Mouse (Mus musculus) ES-Bruce4 (cell line): ENCODE results near the gene Farsb.

Experiments used
- CTCF ChIP-seq: IDR thresholded peaks from one replicate; pipeline ENCODE4 v1.8.1; 2011; ENCODE audit warnings: low read depth, low read length
- POLR2A ChIP-seq: IDR thresholded peaks from one replicate; pipeline ENCODE4 v1.8.1; 2011; ENCODE audit warnings: low read length; ENCODE audit not compliant: insufficient read depth

- TF ChIP-seq POLR2A (no peak), CTCF (no peak)
These were observed 49.7 kb upstream of the Farsb start for GRCm38 (mm10) chr1:78538396-78538795.
